Mouse (Mus musculus): Measurements from ENCODE around the gene Pde10a. TPM values are rescaled to one million over a fixed set of nuclear protein-coding genes. Genes with fewer than 3 reads are reported as not detected.

The Pde10a gene
- total and polyA plus RNA-seq, 3 experiments = 0.04 to 0.41 (median 0.21) TPM

DNA sequence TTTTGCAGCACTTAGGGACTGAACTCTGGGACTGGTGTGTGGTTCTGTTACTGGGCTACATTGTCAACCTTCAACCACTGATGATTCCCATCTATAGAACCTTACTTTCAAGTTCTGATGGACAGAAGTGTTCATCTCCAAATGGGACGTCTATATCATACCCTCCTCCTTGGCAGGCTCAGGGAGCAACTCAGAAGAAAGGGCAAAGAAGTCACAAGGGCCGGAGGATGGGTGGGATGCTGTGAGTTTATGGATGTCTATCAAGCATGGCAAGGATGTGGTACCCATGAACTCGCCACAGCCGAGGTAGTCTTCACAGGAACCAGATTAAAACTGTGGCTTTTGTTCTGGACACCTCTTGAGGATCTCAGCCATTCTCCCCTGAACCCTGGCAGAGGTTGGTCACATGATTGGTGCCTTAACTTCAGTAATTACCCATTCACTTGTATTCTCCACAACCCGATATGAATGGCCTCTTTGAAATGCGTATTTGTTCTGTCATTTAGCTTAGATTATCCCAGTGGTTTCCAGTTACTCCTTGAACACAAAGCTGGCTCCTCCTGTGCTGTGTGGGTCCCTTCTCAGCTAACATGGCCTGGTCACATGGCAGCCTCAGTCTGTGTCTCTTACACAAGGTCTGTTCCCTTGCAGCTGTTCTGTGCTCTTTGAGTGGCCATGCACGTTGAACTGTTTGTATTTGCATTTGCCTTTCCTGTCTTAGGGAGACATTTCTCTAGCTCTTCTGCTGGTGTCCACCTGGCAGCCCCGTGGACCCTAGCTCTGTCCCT, 510.6 kb downstream of the Pde10a start:
- Histone ChIP-seq H3K36me3 (replicated peaks in 1 of 2; ENCODE audit: control insufficient read depth in 1 of 2, insufficient read depth in 1 of 2, low read length in 1 of 2) (no peaks in the 10 kb centered on the region), H3K27ac (ENCODE audit: insufficient read depth, low read depth) (no peak overlapping the region), H3K4me2 (ENCODE audit: insufficient read depth, low read depth, poor library complexity, severe bottlenecking) (no peak overlapping the region), H3K4me3 (replicated peaks in 1 of 3; ENCODE audit: low read depth in 2 of 3, low read length in 2 of 3, poor library complexity in 1 of 3) (no peak overlapping the region), H3K27me3 (replicated peaks) (no peaks in the 10 kb centered on the region), H3K79me2 (replicated peaks; ENCODE audit: control insufficient read depth, extremely low read depth, insufficient read depth, poor library complexity, severe bottlenecking) (no peaks in the 10 kb centered on the region), H3K9me3 (replicated peaks; ENCODE audit: low read length) (peaks cover 2% of the 10 kb centered on the region), H3K4me1 (ENCODE audit: control insufficient read depth in 1 of 2, insufficient read depth in 2 of 2) (peaks cover 0 to 10% of the 10 kb centered on the region in 2 experiments; a peak in 3 of 4 replicates), H3K9ac (ENCODE audit: insufficient read depth, low read depth) (no peak overlapping the region)
- dilution Hi-C loops (cut with MboI; ENCODE audit: extremely low pct_ligation_motif_present, extremely low pct_unique_long_range_greater_than_20kb, low sequenced_read_pairs) = no loop called here
- TF ChIP-seq TBP (conservative IDR thresholded peaks at IDR 0.05; ENCODE audit: low read depth, low read length) (no peak), KAT2A (IDR thresholded peaks at IDR 0.05; ENCODE audit: insufficient replicate concordance, low read length) (no peak), RCOR1 (conservative IDR thresholded peaks at IDR 0.05; ENCODE audit: low read depth, low read length) (no peak), MYC (IDR thresholded peaks at IDR 0.05; ENCODE audit: low read depth, low read length) (no peak)
- in situ Hi-C loops (cut with MboI; ENCODE audit: low pct_ligation_motif_present, low pct_unique_long_range_greater_than_20kb, low sequenced_read_pairs) = loop anchor here (10.0 to 25.0 kb wide), 2 partner anchors 129 to 402 kb away; no protein-coding TSS in a partner anchor
- DNase-seq (ENCODE audit: extremely low read depth) = no peak

Other genes starting within 250 kb of the Pde10a start
- 60.4 and 66.7 TPM in 2 replicates for gene Mpc1, start 242.5 kb upstream of the Pde10a start, total RNA-seq (2012; rRNA removed)
- 232 and 250 TPM in 2 replicates for gene Mpc1, start 242.5 kb upstream of the Pde10a start, total RNA-seq (2014; rRNA removed)
- gene Mpc1, start 242.5 kb upstream of the Pde10a start, polyA plus RNA-seq (2012; ENCODE audit: insufficient read length, low read depth) = 75.4 and 77.4 TPM in 2 replicates
- gene Sft2d1, start 214.3 kb upstream of the Pde10a start, total RNA-seq (2012; rRNA removed) = 63.4 and 71.7 TPM in 2 replicates
- 121 and 127 TPM in 2 replicates for gene Sft2d1, start 214.3 kb upstream of the Pde10a start, total RNA-seq (2014; rRNA removed)
- 63.8 and 75.1 TPM in 2 replicates for gene Sft2d1, start 214.3 kb upstream of the Pde10a start, polyA plus RNA-seq (2012; ENCODE audit: insufficient read length, low read depth)
- gene Prr18, start 187.9 kb upstream of the Pde10a start, total RNA-seq (2012; rRNA removed) = 0.08 TPM in 1 of 2 replicates, not detected in the other
- gene Prr18, start 187.9 kb upstream of the Pde10a start, total RNA-seq (2014; rRNA removed) = 0.07 and 0.12 TPM in 2 replicates
- gene Prr18, start 187.9 kb upstream of the Pde10a start, polyA plus RNA-seq (2012; ENCODE audit: insufficient read length, low read depth) = 0.07 TPM in 1 of 2 replicates, not detected in the other
- gene T2, start 169.4 kb upstream of the Pde10a start, total RNA-seq (2012; rRNA removed) = not detected in 2 replicates
- gene T2, start 169.4 kb upstream of the Pde10a start, total RNA-seq (2014; rRNA removed) = not detected in 2 replicates
- gene T2, start 169.4 kb upstream of the Pde10a start, polyA plus RNA-seq (2012; ENCODE audit: insufficient read length, low read depth) = not detected in 2 replicates
- gene T, start 90.9 kb upstream of the Pde10a start, total RNA-seq (2012; rRNA removed) = 0.17 TPM in 1 of 2 replicates, not detected in the other
- gene T, start 90.9 kb upstream of the Pde10a start, total RNA-seq (2014; rRNA removed) = not detected in 2 replicates
- not detected in 2 replicates for gene T, start 90.9 kb upstream of the Pde10a start, polyA plus RNA-seq (2012; ENCODE audit: insufficient read length, low read depth)
- not detected in 2 replicates for gene Gm17087, start 41.6 kb downstream of the Pde10a start, total RNA-seq (2012; rRNA removed)
- not detected in 2 replicates for gene Gm17087, start 41.6 kb downstream of the Pde10a start, total RNA-seq (2014; rRNA removed)
- gene Gm17087, start 41.6 kb downstream of the Pde10a start, polyA plus RNA-seq (2012; ENCODE audit: insufficient read length, low read depth) = 0.85 and 1.2 TPM in 2 replicates

All from CH12.LX (cell line).